21 mouse cellular contexts compared by ENCODE assay signal in the genomic region with DNA sequence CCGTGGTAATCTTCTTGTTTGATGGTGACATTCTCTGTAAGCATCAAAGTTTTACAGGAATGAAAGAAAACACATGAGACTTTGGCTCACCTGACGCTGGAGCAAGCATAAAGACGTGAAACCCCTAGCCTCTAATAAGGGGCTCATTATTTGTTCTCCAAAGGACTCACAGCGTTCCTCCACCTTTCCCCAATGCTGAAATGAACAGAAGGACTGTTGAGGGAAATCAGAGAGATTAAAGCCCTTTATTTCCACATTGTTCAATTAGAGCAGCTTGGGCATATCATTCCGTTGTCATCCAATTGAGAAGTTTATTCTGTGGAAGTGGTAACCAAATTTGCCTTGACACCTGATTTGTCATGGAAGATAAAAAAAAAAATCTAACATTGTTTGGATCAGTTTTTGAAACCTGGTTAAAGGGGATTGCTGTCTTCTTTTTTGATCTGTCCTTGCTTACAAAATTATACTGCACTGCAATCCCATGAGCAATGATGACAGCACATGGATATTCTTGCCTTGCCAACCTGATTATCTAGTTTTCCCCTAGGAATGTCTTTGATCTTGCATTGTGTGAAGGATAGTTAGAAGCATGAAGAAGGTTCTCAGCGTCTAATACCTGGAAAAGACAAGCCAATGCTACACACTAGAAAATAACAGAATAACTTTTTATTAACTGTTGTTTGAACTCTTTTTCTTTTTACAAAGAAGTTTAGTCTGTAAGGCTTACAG.
DNase-seq lines count a peak whose midpoint lies in the region; ATAC-seq and TF ChIP-seq lines count a peak whose summit lies in the region.
"Had no signal": no experiment of that assay in that cellular context is flagged by ENCODE, and none has a peak within 500 bp of the region (broad histone marks: within the 10 kb centered on the region; RNA-seq: fewer than 3 reads in every experiment).

No protein-coding gene starts in this region.

- no peak for ATAC-seq in midbrain, embryonic 11.5 days (ENCODE audit: low FRiP score)
- peak; percentile 70 for ATAC-seq in midbrain, embryonic 15.5 days (replicated peaks)
- ATAC-seq in midbrain, postnatal 0 days (ENCODE audit: low FRiP score) = peak; percentile 52; the same call in 1 of the 2 replicates
- ATAC-seq: forebrain, embryonic 13.5 days; forebrain, embryonic 16.5 days had no signal

- no peak for TF ChIP-seq CTCF in brain, embryonic 14.5 days (IDR thresholded peaks at IDR 0.05; ENCODE audit: borderline replicate concordance, extremely low read depth, insufficient read depth, insufficient read length)
- no peak for TF ChIP-seq CTCF in midbrain, postnatal 0 days (IDR thresholded peaks at IDR 0.05)

- no peak overlapping the region for H3K4me3 ChIP-seq in midbrain, embryonic 11.5 days (ENCODE audit: low read depth, low read length)
- no peak overlapping the region for H3K4me3 ChIP-seq in midbrain, embryonic 10.5 days
- no peak overlapping the region for H3K4me3 ChIP-seq in midbrain, embryonic 15.5 days
- no peak overlapping the region for H3K4me3 ChIP-seq in midbrain, postnatal 0 days (ENCODE audit: low read depth, low read length)
- H3K4me3 ChIP-seq: embryonic facial prominence, embryonic 13.5 days; embryonic facial prominence, embryonic 15.5 days; erythroblast, embryonic 14.5 days; forebrain, embryonic 13.5 days had no signal

- H3K36me3 ChIP-seq in midbrain, embryonic 11.5 days (ENCODE audit: control insufficient read depth, insufficient read depth, low read length) = no peaks in the 10 kb centered on the region
- H3K36me3 ChIP-seq in midbrain, embryonic 10.5 days = no peaks in the 10 kb centered on the region
- H3K36me3 ChIP-seq in midbrain, embryonic 15.5 days (replicated peaks) = no peaks in the 10 kb centered on the region
- no peaks in the 10 kb centered on the region for H3K36me3 ChIP-seq in midbrain, postnatal 0 days (ENCODE audit: insufficient read depth, low read length)
- H3K36me3 ChIP-seq: embryonic facial prominence, embryonic 13.5 days; embryonic facial prominence, embryonic 15.5 days had no signal

- DNase-seq in midbrain, embryonic 11.5 days (ENCODE audit: low spot score, missing footprints) = peak; percentile 81
- no peak for DNase-seq in midbrain, embryonic 10.5 days (ENCODE audit: low spot score)
- peak; percentile 28 for DNase-seq in brain, embryonic 14.5 days (ENCODE audit: low read depth)
- no peak for DNase-seq in midbrain, postnatal 0 days (ENCODE audit: low spot score)
- no peak for DNase-seq in cerebellum, postnatal 25 days
- no peak for DNase-seq in kidney, postnatal 25 days
- DNase-seq: adrenal gland, adult 2 months; adrenal gland, postnatal 10 days; adrenal gland, postnatal 25 days; cerebellum, adult 11-12 months; cerebellum, adult 2 months; cerebellum, adult 9-10 months; cerebellum, postnatal 10 days; cerebellum, postnatal 36 days; embryo, embryonic 11 days had no signal

- H3K4me2 ChIP-seq in midbrain, embryonic 11.5 days = no peak overlapping the region
- H3K4me2 ChIP-seq in midbrain, embryonic 15.5 days = no peak overlapping the region
- no peak overlapping the region for H3K4me2 ChIP-seq in midbrain, postnatal 0 days (ENCODE audit: low read depth, low read length, poor library complexity, severe bottlenecking)
- H3K4me2 ChIP-seq: embryonic facial prominence, embryonic 13.5 days; embryonic facial prominence, embryonic 15.5 days; forebrain, embryonic 13.5 days had no signal

- no peaks in the 10 kb centered on the region for H3K27me3 ChIP-seq in midbrain, embryonic 11.5 days (ENCODE audit: control insufficient read depth, insufficient read depth, low read length)
- H3K27me3 ChIP-seq in midbrain, embryonic 10.5 days (ENCODE audit: low read depth, poor library complexity, severe bottlenecking) = no peaks in the 10 kb centered on the region
- no peaks in the 10 kb centered on the region for H3K27me3 ChIP-seq in midbrain, embryonic 15.5 days (replicated peaks)
- no peaks in the 10 kb centered on the region for H3K27me3 ChIP-seq in midbrain, postnatal 0 days (ENCODE audit: insufficient read depth, low read length)
- H3K27me3 ChIP-seq: embryonic facial prominence, embryonic 13.5 days; embryonic facial prominence, embryonic 15.5 days; forebrain, embryonic 13.5 days had no signal

- no peaks in the 10 kb centered on the region for H3K9me3 ChIP-seq in midbrain, embryonic 11.5 days (ENCODE audit: control insufficient read depth, low read length)
- no peaks in the 10 kb centered on the region for H3K9me3 ChIP-seq in midbrain, embryonic 10.5 days (replicated peaks)
- no peaks in the 10 kb centered on the region for H3K9me3 ChIP-seq in midbrain, embryonic 15.5 days
- no peaks in the 10 kb centered on the region for H3K9me3 ChIP-seq in midbrain, postnatal 0 days (ENCODE audit: low read length)
- H3K9me3 ChIP-seq: embryonic facial prominence, embryonic 13.5 days; embryonic facial prominence, embryonic 15.5 days; forebrain, embryonic 13.5 days had no signal

- no peak overlapping the region for H3K9ac ChIP-seq in midbrain, embryonic 11.5 days (ENCODE audit: low read length)
- no peak overlapping the region for H3K9ac ChIP-seq in midbrain, embryonic 15.5 days
- H3K9ac ChIP-seq in midbrain, postnatal 0 days (replicated peaks; ENCODE audit: low read length, poor library complexity, severe bottlenecking) = no peak overlapping the region
- H3K9ac ChIP-seq: embryonic facial prominence, embryonic 13.5 days; embryonic facial prominence, embryonic 15.5 days; forebrain, embryonic 13.5 days had no signal

- no peak overlapping the region for H3K27ac ChIP-seq in midbrain, embryonic 11.5 days (ENCODE audit: low read depth, low read length)
- H3K27ac ChIP-seq in midbrain, embryonic 10.5 days (replicated peaks) = no peak overlapping the region
- no peak overlapping the region for H3K27ac ChIP-seq in midbrain, embryonic 15.5 days
- no peak overlapping the region for H3K27ac ChIP-seq in midbrain, postnatal 0 days (ENCODE audit: low read depth, low read length)
- H3K27ac ChIP-seq: embryonic facial prominence, embryonic 13.5 days; embryonic facial prominence, embryonic 15.5 days; forebrain, embryonic 13.5 days had no signal

- H3K4me1 ChIP-seq in midbrain, embryonic 11.5 days (ENCODE audit: control insufficient read depth, insufficient read depth, low read length) = no peaks in the 10 kb centered on the region
- no peaks in the 10 kb centered on the region; the same call in 1 of the 2 replicates for H3K4me1 ChIP-seq in midbrain, embryonic 10.5 days
- no peaks in the 10 kb centered on the region for H3K4me1 ChIP-seq in midbrain, embryonic 15.5 days
- no peaks in the 10 kb centered on the region for H3K4me1 ChIP-seq in midbrain, postnatal 0 days (ENCODE audit: insufficient read depth, low read length)
- H3K4me1 ChIP-seq: embryonic facial prominence, embryonic 13.5 days; embryonic facial prominence, embryonic 15.5 days; forebrain, embryonic 13.5 days had no signal

- TF ChIP-seq POLR2A in brain, embryonic 14.5 days (IDR thresholded peaks at IDR 0.05; ENCODE audit: borderline replicate concordance, extremely low read depth, insufficient read depth, insufficient read length, poor library complexity, severe bottlenecking) = no peak

- WGBS in midbrain, embryonic 11.5 days = 43% methylated on average over 6 of the region's 6 CpGs
- 61% methylated on average over 6 of the region's 6 CpGs for WGBS in midbrain, embryonic 10.5 days
- WGBS in midbrain, embryonic 15.5 days = 31% methylated on average over 6 of the region's 6 CpGs
- WGBS in midbrain, postnatal 0 days = 17% methylated on average over 6 of the region's 6 CpGs

Comparison
In these comparisons a context has a peak if more than half of its experiments do, and no peak if none do; other contexts are left out.
1. DNase-seq: peak in midbrain, embryonic 11.5 days (single experiment) and brain, embryonic 14.5 days (single experiment); none in midbrain, embryonic 10.5 days (single experiment), midbrain, postnatal 0 days (single experiment), cerebellum, postnatal 25 days (0 of 2) and kidney, postnatal 25 days (0 of 2).